Mouse (Mus musculus) embryo, embryonic 9.5 days (tissue): ENCODE measurements around the gene 2200002J24Rik.

Experiments used
- DNase-seq: peaks from one replicate; pipeline ENCODE4 v3.0.0-alpha.2; 2017; ENCODE audit errors: extremely low spot score

Gene 2200002J24Rik

GRCm38 (mm10) chr7:30698589-30698988 is at the start of gene 2200002J24Rik:
Gene 2200002J24Rik, plus strand, starts transcription at chr7:30698926.
- peak; percentile 15 for DNase-seq

DNA sequence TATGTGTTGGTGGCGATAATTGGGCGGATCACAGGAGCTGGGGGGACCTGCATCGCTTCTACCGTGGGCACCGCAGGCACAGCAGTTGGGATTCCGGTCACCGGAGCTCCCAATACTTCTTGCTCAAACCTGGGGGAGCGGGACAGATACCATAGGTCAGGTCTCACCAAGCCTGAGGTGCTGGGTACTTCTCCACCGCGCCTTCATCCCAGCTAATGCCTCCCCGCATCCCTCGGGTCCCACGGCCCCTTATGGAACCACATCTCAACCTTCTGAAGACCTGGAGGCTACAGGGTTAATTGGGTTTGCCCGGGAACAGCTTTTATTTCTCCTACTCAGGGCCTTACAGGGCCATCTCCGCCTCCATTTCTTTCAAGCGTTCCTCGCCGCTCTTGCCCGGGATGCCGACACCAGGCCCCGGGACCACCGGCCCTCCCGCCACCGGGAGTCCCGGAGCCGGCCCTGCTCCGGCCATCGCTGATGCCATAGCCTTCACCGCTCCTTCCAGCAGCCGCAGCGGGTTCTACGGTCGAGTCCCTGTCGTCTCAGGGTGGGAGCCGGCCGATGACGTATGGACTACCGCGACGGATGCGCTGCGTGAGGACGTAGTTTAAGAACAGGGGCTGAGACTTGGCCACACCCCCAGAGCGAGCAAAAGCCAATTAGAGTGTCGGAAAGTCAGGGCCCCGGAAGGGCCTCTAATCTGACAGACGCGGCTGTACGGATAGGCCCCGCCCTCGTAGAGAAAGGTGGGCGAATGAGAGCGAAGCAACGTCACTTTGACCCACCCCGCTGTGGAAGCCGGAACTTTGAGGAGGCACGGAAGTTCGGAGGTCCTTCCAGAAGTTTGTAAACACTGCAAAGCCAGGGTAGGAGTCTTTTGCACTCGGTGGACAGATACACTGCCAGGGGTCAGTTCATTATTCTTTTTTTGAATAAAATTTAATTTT is 48.9 kb upstream of the 2200002J24Rik start, which contains the start of gene Rbm42:
Gene Rbm42 (minus strand): TSS at position 727 of the 950 bp plus-strand sequence.
- DNase-seq = peak; percentile 95

GRCm38 (mm10) chr7:30664529-30665200 is 34.1 kb upstream of the 2200002J24Rik start, which contains the start of gene Haus5:
Gene Haus5, minus strand, starts transcription at chr7:30664994.
- DNase-seq = peak; percentile 91

DNA sequence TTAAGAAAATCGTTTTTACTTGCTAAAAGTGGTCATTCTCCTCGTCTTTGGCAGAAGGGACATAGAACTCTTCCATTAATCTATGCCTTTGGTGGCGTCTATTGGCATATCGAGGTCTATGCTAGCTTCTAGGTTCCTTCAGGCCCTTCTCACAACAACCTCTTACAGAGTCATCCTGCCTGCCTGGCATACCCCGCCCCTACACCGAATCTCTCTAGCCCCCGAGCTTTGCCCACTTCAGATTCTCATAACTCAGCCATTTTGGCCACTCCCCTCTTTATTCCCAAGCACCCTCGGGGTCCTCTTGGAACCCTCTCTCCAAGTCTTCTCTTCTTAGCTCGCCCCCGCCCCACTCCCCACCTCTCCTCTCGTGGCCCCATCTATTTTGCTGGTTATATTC is 33.4 kb upstream of the 2200002J24Rik start:
- peak; percentile 11 for DNase-seq

- DNase-seq = peak; percentile 2
Observed at GRCm38 (mm10) chr7:30669229-30669628, 29.5 kb upstream of the 2200002J24Rik start.

DNA sequence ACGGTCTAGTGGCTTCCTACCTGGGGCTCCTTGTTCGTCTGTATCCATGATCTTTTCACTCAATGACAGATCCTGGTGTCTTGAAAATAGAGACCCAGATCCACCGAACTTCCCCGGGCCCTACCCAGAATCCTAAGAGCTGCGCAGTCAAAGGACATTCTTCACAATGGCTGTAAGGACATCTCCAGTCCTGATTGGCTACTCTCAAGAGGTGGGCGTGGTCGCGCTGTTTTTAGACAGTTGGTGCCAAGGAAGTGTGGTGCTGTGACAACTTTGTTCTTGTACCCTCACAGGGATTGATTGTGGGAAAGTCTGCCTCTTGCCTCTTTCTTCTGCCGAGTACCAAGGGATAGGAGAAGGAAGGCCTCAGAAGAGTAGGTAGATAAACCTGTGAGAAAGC is 27.2 kb upstream of the 2200002J24Rik start, which contains the start of gene Pmis2:
Gene Pmis2 (minus strand): TSS at position 126 of the 400 bp plus-strand sequence.
- no peak for DNase-seq

GRCm38 (mm10) chr7:30678263-30678975 is 20.3 kb upstream of the 2200002J24Rik start:
- DNase-seq = no peak

DNA sequence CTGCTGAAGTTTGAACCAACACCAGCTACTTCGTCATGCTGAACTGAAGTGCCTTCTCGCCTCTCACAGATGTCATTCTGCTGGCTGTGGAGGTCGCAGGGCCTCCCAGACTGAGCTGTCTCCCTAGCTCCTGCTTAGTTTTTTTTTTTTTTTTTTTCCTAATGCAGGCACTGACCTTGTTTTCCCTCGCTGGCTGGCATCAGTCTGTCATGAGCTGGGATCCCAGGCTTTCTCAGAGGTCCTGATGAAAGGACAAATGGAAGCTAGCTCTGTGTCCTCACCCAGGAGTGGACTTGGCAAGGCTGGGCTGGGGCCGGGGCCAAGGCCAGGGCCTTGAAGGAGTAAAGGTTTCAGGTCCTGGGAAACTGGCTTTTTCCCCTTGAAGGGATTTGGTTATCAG is 16.8 kb upstream of the 2200002J24Rik start:
- DNase-seq = no peak

GRCm38 (mm10) chr7:30683425-30683824 is 15.3 kb upstream of the 2200002J24Rik start:
- DNase-seq = no peak

DNA sequence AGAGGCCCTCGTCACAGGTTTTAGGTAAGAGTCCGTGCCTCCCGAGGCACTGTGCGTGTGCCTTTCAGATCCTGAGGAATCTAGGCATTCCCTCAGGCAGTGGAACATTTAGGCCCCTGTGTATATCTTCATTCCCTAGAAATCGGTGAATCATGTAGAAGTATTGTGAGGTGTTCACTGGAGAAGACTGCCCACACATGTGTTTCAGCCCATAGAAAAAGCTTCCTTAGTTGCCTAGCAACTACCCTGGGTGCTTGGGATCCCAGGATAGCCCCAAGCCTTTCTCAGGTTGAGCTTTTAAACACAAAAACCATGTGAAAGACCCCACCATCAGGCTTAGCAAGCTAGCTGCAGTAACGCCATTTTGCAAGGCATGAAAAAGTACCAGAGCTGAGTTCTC is 10.4 kb upstream of the 2200002J24Rik start:
- DNase-seq = no peak

DNA sequence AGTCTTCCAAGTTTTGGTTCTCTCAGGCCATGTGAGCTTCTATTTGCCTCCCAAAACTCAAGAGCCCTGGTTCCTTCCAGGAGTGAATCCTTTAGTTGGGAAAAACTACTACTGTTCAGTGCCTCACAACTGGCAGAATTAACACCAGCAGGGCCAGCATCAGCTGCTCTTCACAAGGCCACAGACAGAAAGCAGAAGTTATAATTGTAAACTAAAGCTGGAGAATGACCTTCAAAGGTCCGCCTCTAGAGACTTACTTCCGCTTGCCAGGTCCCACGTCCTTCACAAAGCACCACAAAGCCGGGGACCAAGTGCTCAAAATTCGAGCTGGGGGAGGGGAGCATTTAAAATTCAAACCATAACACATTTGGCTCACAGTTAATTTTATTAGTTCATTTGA is 625 bp upstream of the 2200002J24Rik start:
- DNase-seq = no peak

GRCm38 (mm10) chr7:30706214-30706882 is 7.6 kb downstream of the 2200002J24Rik start:
- no peak for DNase-seq

GRCm38 (mm10) chr7:30707441-30707840 is 8.7 kb downstream of the 2200002J24Rik start:
- DNase-seq = no peak

- DNase-seq = no peak
Observed at GRCm38 (mm10) chr7:30711942-30712341, 13.2 kb downstream of the 2200002J24Rik start, which contains the start of gene Atp4a. Gene Atp4a, plus strand, starts transcription at chr7:30712209.

DNA sequence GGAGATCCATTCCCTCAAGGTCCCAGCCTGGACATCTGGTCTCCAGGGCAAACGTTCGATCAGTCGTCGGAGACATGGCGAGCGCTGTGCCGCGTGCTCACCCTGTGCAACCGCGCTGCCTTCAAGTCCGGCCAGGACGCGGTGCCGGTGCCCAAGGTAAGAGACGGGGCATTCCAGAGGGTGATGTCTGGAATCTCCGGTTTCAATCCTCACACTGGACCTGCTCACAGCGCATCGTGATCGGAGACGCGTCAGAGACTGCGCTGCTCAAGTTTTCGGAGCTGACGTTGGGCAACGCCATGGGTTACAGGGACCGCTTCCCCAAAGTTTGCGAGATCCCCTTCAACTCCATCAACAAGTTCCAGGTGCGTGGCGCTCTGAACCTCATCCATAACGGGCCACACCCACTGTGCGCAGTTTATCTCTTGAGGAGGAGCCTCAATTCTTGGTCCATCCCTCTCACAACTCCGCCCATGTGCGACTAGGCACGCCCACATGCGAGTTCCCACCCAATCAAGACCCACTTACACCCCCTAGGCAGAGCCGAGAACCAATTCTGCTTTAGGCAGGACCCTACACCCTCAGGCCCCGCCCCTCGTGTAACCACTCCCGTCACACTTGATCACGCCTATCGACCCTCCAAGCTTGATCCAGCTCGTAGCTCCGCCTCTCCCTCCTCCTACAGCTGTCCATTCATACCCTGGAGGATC is 18.4 kb downstream of the 2200002J24Rik start:
- peak; percentile 91 for DNase-seq

- no peak for DNase-seq
Observed at GRCm38 (mm10) chr7:30717716-30718046, 19.0 kb downstream of the 2200002J24Rik start.

- no peak for DNase-seq
Observed at GRCm38 (mm10) chr7:30719669-30720068, 20.9 kb downstream of the 2200002J24Rik start.

- DNase-seq = no peak
Observed at GRCm38 (mm10) chr7:30721286-30721685, 22.6 kb downstream of the 2200002J24Rik start.

DNA sequence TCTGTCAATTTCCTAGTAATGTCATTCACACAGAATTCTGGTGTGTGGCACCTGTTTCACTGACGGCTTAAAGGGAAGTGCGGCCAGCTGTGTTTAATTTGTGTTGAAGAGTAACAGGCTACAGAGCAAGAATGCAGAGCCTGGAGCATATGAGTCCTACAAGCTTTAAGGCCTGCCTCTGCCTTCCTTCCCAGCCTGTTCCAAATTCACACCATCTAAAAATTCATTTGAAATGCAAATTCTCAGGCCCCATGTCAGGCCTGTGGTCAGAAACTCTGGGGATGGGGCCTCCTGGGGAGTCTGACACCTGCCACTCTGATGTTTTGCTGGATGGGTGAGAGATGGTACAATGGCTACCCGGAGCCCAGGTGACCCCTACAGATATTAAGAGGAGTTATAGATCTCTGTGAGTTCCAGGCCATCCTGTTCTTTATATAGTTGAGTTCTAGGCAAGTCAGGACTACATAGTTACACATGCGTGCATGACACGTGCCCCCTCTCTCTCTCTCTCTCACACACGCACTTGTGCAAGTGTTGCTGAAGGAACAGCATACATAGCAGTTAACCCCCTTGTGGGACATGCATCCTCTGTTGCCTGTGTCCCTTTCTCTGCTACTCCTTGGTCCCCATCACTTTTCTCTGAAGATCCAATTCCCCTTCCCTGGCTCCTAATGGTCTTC is 24.7 kb downstream of the 2200002J24Rik start:
- no peak for DNase-seq

DNA sequence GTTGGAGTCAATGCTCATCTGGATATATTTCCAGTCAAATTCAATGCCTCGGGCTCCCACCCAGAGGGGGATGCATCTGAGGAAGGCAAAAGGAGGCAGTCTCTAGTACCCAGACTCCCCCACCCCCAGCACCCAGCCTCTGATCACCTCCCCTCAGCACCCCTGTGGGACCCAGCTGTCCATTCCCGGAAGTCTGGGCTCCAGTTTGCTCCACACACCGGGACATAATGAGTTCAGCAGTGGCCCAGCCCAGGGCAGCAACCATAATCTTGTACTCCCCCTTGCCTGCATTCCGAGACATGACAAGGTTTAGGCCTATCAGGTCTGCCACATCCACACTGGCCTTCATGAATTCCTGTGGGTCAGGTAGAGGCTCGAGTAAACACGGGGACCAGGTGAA is 29.5 kb downstream of the 2200002J24Rik start:
- no peak for DNase-seq
